Mouse (Mus musculus) heart, adult 9 months (tissue): ENCODE data around the gene Gm49450.

Experiments used
- DNase-seq, 2 experiments: peaks; one replicate each; pipeline ENCODE4 v3.0.0; 2022; ENCODE audit warnings: low spot score in 2 of 2

Gm49450 gene

DNA sequence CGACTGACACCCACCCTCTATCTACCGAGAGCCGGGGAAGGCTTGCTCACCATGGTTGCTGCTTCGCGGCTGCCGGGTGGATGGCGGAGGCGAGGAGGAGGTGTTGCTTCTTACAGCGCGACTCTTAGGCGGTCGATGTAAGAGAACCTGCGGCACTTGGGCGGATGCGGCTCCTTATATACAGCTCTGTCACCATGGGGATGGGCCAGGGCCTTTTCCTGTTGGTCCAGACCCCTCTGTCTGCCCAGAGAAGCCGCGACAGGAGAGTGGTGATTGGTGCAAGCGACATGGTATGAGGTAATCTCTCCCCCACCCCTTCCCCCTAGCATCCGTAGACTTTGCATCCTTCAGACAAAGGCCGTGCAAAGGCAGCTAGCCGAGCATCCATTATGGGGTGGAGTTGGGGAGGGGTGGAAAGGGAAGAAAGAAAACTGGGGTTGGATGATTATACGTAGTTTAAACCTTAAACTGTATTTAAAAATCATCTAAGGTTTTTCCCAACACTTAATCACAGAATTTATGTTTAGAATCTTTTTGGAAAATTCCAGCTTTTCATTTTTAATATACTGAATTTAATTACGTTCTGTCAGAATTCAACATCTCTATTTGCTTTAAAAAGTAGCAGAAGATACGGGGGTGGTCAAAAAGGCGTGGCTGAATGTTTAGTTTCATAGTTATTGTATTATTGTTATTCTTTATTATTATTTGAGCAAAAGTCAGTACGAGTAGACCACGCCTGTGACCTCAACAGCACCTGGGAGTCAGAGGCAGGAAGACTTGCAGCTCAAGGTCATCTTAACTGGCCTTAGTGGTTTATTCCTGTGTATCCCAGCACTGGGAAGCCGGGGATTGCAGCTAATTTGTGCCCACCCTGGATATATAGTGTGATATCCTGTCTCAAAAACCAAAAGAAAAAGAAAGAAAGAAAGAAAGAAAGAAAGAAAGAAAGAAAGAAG lies at the start of gene Gm49450, which contains the start of gene Tuba1a:
Gene Gm49450, minus strand, starts transcription at position 151 of the 956 bp plus-strand sequence.
Gene Tuba1a, minus strand, starts transcription at position 303 of the 956 bp plus-strand sequence.
- peak; percentile 95 to 96 for DNase-seq

DNA sequence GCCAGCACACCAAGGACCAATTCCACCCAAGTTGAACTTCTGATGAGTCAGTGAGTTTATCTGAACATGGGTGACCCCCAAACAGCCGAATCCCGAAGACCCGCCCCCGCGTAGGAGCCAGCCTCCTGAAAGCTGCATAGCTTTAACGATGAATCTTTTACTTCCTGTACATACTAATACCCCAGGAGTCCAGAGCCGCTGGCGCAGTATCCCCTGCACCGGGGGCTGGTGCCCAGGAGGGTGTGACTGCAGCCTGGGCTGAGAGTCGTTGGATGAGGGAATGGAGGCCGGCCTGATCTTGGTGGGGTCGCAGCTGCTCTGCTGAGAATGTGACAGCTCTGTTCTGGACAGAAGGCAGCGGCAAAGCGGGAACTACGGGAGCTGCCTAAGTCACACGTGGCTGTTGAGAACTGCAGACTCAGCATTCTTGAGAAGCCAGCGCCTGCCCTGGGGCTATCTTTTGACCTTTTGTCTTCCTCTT lies 48.1 kb upstream of the Gm49450 start:
- peak in 1 of 2 experiments; percentile 20 for DNase-seq

DNA sequence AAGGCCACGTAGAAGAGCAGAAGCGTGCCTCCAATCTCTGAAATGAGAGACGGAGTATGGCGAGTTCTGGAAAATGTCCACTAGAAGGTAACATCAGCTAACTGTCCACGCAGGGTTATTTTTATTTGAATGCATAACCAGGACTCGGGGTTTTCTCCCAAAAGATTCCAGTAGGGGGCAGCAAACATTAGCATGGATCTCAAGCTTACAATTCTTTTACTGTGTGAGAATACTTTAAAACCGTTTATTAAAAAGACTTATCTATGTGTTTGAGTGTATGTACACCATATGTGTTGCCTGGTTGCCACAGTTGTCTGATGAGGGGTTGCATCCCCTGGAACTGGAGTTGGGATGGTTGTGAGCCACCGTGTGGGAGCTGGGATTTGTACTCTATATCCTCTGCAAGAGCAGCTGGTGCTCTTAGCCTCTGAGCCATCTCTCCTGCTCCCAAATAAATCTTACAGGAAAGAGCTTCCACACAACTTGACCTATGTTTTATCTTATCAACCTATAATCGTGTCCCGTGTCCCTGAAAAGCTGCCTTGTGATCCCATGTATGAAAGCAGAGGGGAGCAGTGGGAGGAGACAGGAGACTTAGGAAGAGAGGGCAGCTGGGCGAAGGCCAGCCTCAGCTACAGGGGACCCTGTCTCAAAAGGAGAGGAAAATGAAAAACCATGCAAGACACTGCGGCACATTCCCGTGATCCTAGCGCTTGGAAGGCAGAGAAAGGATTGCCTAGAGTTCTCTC lies 47.4 kb upstream of the Gm49450 start:
- peak in 1 of 2 experiments; percentile 71 for DNase-seq

DNA sequence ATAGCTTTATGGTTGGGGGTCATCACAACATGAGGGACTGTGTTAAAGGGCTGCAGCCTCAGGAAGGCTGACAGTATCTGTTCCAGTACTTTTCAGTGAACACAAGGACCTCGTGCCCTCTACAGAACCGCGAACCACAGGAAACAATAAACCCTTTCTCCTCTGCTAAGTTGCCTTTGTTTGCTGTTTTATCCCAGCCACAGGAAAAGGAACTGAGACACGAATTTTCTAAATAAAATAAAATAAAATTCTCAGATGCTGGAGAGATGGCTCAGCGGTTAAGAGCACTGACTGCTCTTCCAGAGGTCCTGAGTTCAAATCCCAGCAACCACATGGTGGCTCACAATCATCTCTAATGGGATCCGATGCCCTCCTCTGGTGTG lies 45.4 kb upstream of the Gm49450 start:
- no peak for DNase-seq

DNA sequence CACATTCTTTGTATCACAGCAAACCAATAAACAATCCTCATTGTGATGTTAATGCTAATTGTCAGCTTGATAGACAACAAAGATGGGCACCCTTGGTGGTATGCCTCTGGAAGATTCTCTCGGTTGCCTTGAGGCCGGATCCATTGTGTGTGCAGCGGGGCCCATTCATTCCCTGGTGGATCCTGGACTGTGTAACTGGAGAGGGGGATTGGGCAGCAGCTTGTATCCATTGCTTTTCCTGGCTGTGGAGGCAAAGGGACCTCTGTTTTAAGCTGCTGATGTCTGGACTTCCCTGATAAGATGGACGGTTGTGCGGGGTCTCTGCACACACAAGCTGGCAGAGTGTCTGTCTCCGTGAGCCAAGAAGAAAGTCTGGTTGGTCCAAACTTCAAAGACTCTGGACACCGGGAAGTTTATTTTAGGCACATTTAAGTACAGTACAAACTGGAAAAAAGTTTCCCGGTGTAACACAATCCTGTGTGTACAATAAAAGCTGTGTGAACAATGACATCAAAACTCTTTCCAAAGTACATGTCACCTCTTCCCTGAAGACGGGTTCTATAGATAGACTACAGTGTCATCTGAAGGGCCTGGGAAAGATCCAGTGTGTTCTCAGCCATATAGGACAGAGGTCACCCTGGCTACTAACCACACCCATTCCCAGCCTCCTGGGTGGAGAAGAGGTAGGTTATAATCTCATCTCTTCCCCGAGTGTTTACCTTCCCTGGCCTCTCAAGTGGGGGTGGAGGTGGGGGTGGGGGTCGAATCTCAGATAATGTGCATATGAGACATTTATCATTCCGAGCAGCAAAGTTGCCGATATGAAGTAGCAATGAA lies 44.8 kb upstream of the Gm49450 start:
- peak in 1 of 2 experiments; percentile 52 for DNase-seq

DNA sequence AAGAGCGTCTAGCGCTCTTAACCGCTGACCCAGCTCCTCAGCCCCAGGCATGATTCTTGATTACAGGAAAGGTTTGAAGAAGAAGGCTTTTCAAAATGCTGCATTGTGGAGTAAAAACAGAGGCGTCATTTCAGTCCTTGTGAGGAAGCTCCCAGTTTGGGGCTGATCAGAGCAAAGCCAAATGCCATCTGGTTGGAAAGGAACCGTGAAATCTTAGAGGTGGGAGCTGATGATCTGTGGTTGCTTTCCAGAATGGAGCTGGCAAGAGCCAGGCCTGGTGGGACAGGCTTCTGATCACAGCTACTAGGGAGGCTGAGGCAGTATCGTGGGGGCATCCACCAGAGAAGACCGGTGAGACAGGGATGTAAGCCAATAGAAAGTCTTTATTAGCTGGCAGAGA lies 43.5 kb upstream of the Gm49450 start:
- no peak for DNase-seq

DNA sequence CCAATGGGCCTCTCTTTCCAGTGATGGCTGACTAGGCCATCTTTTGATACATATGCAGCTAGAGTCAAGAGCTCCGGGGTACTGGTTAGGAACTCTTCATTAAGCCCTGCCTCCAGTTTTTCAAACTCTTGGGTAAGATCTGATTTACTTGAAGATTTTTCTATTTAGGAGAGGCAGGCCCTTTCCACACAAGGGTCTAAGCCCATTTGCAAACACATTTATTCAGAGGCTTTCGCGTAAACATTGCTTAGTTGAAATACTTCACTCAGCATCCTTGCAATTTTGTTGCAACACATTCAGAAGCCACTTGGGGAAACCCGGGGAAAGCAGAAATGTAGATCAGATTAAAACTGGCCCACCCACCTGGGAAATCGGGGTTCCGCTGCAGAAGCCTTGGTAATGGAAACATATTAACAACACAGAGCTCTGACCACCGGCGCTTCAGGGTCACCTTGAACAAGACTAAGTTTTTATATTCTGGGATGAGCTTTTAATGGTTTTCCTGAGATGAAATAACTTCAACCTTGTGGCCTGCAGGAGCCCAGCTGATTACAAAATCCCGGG lies 41.7 kb upstream of the Gm49450 start:
- DNase-seq = no peak

DNA sequence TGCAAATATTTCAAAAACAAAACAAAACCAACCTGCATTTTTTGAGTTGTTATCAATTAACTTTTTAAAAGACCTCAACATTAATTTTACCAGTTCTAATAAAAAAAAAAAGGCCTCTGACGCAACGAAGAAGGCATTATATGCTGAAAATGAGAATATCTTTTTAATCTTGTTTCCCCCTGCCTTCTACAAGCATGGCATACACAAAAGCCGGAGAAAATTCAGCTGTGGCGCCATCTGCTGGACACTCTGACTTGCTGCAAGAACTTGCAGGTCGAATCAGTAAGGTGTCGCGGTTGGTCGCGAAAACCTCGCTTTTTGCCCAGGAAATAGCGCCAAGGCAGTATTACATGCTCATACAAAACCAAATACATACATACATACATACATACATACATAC lies 40.5 kb upstream of the Gm49450 start:
- DNase-seq = peak; percentile 73 to 82

DNA sequence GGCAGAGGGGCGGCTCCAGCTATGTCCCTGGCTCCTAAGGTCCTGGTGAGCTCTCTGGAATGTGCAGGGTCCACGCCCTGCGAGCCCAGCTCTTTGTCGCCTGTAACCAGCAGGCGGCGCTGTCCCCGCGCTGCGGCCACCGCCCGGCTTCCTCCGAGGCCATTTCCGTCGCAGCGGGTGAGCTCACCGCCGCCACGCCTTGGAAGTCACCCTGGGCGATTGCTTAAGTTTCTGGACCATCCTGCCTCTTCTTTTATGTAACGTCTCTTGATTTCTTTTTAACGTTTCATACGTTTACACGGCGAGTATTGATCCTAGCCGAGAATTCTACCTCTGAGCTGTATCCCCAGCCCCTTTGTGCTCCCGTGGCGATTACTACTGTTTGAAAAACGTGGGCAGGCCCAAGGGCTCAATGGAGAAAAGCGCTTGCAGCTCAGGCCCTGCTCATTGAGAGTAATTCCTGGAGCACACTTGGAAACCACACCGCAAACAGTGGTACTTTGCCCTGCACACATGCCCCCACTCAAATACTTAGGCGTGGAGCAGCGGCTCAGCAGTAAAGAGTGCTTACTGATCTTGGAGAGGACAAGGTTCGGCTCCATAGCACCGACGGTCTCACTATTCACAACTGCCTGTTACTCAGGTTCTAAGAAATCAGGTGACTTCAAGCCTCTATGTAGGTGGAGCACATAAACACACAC lies 39.9 kb upstream of the Gm49450 start:
- peak; percentile 95 to 96 for DNase-seq

DNA sequence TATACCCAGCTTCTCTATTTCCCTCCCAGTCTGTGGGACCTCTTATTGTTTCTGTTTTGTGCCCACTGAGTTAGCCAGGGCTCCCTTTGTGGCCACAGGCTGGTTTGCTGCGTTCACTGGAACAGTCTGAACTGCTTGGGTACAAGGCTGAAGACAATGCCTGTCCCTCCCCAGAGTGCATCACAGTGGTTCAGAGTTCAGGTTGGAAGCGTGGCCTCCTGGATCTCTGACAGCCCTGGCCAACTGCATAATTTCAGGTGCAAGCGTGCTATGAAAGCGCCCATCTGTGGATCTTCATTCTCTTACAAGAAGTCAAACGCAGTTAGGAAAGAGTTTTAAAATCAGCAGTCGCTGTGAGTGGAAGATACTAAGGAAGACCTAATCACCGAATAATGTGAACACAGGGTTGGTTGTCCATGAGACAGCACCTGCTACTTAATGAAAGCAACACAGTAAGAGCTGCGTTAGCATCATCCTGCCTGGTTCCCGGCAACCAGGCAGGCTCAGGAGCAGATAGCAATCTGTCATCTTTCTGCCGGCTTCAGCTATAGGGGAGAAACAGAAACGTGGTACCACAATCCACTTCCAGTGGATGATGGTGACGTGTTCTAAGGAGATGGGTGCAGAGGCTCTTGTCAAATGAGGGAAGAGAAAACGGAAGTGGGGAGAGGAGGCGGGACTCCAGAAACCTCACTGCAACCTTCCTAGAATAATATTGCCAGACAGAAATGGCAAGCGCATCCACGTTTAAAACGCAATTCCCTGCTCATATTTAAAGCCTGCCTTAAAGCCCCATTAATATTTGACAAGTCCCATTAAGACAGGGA lies 38.9 kb upstream of the Gm49450 start:
- peak; percentile 73 to 76 for DNase-seq

DNA sequence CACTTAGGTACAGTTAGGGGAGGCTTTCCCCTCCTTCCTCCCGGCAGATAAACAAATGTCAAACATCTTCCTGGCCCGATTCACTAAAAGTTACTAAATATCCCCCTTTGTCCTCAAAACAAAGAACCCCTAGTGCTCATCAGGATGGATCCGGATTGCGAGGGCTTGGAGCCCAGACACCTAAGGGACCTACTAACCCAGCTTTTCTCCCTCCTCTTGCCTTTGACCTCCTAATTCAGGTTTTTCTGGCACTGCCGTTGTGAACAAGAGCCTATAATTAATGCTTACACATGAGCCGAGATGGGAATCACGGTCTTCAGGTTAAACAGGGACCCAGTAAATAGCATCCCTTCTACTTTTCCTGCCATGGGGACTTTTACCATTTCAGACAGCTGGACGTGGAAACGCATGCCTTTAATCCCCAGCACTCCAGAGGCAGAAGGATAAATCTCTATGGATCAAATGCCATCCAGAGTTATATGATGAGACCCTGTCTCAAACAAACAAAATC lies 38.2 kb upstream of the Gm49450 start:
- no peak for DNase-seq

DNA sequence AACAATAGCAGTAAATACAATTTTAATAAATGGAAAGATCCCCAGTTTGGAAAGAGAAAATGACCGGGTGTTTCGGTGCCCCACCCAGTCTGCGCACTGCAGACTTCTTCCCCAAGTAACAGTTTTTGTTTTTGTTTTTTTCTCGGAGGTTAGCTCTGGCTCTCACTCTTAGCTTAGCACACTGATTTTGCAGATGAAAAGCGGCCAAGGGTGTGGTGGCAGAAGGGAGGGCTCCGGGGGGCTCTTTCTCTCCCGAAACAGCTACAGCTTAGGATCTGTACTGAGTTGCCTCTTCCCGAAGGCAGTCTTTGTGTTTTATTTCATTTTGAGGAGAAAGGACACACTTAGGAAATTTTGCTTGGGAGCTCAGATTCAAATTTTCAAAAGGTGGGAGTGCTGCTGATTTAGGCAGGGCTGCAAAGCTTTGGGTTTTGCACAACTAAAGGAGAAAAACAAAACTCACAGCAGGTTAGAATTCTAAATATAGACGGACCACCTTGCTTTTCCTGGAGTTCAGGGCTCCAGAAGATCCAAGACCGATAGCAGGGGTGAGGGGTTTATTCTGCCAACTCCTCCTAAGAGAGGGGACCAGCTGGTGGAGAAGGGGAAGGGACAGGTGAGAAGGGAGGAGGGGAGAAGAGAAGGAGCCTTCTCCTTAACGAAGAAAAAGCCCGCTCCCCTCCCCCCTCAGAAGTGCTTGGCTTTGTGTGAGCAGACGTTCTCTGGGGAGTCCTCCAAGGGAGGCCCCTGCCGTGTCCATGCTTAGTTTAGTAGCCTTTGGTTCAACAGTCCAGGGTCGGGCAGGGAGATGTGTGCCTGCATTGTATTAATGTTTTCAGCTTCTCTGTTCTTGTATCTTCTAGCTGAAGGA lies 37.6 kb upstream of the Gm49450 start:
- DNase-seq = peak in 1 of 2 experiments; percentile 27

DNA sequence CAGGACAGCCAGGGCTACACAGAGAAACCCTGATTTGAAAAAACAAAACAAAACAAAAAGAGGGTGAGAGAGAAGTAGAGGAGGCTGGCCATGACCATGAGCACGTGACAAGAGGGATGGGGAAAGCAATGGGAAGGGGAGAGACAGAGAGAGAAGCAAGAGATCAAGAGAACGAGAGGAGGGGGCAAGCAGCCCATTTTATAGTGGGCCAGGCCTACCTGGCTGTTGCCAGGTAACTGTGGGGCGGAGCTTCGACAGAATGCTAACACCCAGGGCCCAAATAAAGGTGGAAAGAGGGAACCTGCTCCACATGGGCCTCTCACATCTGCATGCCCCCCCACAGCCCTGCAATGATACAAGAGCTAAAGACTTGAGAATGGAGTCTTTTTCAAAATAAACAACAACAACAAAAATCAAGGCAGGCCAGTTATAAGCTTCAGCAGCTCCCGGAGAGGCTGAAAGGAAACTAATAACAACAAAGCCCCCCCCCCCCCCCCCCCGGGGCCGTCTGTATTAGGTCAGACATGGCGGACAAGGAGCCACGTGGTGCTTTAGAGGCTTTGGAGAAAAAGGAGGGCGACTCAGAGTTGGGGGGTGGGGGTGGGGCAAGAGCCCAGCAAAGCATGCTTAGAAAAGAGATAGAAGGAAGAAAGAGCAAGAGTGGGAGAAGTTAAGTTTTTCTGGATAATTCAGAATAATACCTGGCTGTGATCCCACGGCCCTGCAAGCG lies 36.5 kb upstream of the Gm49450 start:
- no peak for DNase-seq

DNA sequence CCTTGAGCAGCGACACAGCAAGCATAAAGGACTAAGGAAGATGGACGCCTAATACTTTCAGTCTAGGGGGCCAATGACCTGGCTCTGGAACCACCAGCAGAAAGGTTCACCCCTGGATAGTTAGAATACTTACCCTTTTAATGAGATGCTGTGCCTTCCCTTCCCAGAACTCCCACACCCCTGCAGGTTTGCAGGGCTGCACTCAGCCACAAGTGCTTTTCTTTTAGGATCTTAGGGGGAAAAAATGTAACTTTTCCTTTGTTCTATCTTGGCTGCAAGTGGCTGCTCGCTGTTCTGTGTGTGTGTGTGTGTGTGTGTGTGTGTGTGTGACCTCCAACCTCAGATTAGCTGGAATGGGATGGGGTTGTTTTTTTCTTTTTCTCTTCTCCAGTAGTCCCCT lies 35.4 kb upstream of the Gm49450 start:
- no peak for DNase-seq

DNA sequence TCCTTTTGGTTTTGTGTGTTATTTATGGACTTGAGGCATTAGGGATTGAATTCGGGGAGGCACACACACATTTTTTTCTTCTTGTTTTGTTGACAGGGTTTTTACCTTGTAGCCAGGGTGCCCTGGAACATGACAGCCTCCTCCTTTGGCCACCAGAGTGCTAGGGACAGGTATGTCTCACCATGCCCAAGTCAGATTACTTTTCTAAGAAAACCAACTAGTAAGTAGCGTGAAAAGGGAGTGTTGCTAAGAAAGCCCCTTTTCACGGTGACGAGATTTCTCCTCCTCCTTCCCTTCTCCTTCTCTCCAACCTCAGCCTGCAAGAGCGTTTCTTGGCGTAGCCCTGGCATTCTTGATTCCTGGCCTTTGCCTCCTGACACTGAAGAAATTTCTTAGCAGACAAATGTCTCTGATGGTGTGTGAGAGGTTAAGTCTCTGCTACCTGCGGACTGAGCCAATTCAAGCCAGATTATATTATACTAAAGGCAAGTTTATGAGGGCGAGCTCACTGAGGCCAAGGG lies 34.4 kb upstream of the Gm49450 start:
- no peak for DNase-seq

DNA sequence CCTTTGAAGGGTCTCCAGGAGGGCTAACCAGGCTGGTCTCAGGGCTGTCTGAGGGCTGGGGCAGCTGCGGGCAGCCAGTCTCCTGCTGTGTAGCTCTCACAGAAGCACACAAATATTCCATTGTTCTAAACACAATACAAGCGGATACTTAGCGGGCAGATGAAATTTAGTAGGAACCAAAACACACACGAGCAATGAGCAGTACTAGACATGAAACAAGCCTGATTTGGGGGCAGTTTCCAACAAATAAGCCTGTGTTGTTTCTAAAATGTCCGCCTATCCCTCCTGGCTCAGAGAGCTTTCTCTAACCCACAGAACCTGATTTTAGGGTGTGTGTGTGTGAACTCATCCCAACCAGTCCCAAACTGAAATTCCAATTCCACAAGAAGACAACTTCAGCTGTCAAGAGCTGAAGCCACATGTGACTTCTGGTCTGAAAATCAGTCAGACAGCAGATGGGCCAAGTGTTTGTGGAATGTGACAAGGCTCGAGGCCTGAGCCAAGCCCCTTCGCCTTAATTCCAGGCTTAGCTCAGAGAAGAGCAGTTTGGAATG lies 33.8 kb upstream of the Gm49450 start:
- peak in 1 of 2 experiments; percentile 52 for DNase-seq
